Mouse (Mus musculus): Measurements from ENCODE around the gene Tacc3. TPM values are rescaled to one million over a fixed set of nuclear protein-coding genes. Genes with fewer than 3 reads are reported as not detected.

Gene Tacc3
- polyA plus RNA-seq, 1 experiment from 2014 or later = 45.9 TPM

- peaks cover 19% of the 10 kb centered on the region for H3K4me1 ChIP-seq (ENCODE audit: control insufficient read depth, insufficient read depth, low read length)
- no peak overlapping the region for H3K27ac ChIP-seq (replicated peaks; ENCODE audit: low read depth, low read length)
- peaks cover 24% of the 10 kb centered on the region for H3K36me3 ChIP-seq (ENCODE audit: control insufficient read depth, insufficient read depth, low read length)
- peak overlapping the region; percentile 94 for H3K4me2 ChIP-seq (ENCODE audit: low read length)
- DNase-seq (no peak), ATAC-seq (ENCODE audit: low FRiP score, low TSS enrichment) (0 out of 2 replicates have a peak, but pooled peaks have one; percentile 1)
- under 1% methylated on average over 26 of the region's 26 CpGs for WGBS
- H3K4me3 ChIP-seq (replicated peaks; ENCODE audit: low read depth, low read length) = peak overlapping the region; percentile 71
- no peaks in the 10 kb centered on the region for H3K27me3 ChIP-seq (ENCODE audit: control insufficient read depth, insufficient read depth, low read length)
- H3K9ac ChIP-seq (replicated peaks; ENCODE audit: low read length) = peak overlapping the region; percentile 43
- no peaks in the 10 kb centered on the region for H3K9me3 ChIP-seq (ENCODE audit: control insufficient read depth, low read length)
Observed at GRCm38 (mm10) chr5:33658664-33659050, 729 bp downstream of the Tacc3 start.

- H3K36me3 ChIP-seq (ENCODE audit: control insufficient read depth, insufficient read depth, low read length) = peaks cover 44% of the 10 kb centered on the region
- no peak overlapping the region for H3K4me3 ChIP-seq (replicated peaks; ENCODE audit: low read depth, low read length)
- no peak overlapping the region for H3K9ac ChIP-seq (replicated peaks; ENCODE audit: low read length)
- H3K9me3 ChIP-seq (ENCODE audit: control insufficient read depth, low read length) = no peaks in the 10 kb centered on the region
- no peaks in the 10 kb centered on the region for H3K27me3 ChIP-seq (ENCODE audit: control insufficient read depth, insufficient read depth, low read length)
- no peak for ATAC-seq (ENCODE audit: low FRiP score, low TSS enrichment)
- H3K4me1 ChIP-seq (ENCODE audit: control insufficient read depth, insufficient read depth, low read length) = no peaks in the 10 kb centered on the region
- no peak overlapping the region for H3K27ac ChIP-seq (replicated peaks; ENCODE audit: low read depth, low read length)
- no peak overlapping the region for H3K4me2 ChIP-seq (ENCODE audit: low read length)
- peak; percentile 74 for DNase-seq
Observed at GRCm38 (mm10) chr5:33668223-33668622, 10.3 kb downstream of the Tacc3 start.

- no peak overlapping the region for H3K4me2 ChIP-seq (ENCODE audit: low read length)
- no peak overlapping the region for H3K27ac ChIP-seq (replicated peaks; ENCODE audit: low read depth, low read length)
- peaks cover 40% of the 10 kb centered on the region for H3K36me3 ChIP-seq (ENCODE audit: control insufficient read depth, insufficient read depth, low read length)
- H3K4me1 ChIP-seq (ENCODE audit: control insufficient read depth, insufficient read depth, low read length) = no peaks in the 10 kb centered on the region
- DNase-seq (no peak), ATAC-seq (ENCODE audit: low FRiP score, low TSS enrichment) (no peak)
- H3K27me3 ChIP-seq (ENCODE audit: control insufficient read depth, insufficient read depth, low read length) = no peaks in the 10 kb centered on the region
- H3K9me3 ChIP-seq (ENCODE audit: control insufficient read depth, low read length) = no peaks in the 10 kb centered on the region
- no peak overlapping the region for H3K4me3 ChIP-seq (replicated peaks; ENCODE audit: low read depth, low read length)
- H3K9ac ChIP-seq (replicated peaks; ENCODE audit: low read length) = no peak overlapping the region
- WGBS = 88% methylated on average over 5 of the region's 5 CpGs
Observed at GRCm38 (mm10) chr5:33671659-33672058, 13.7 kb downstream of the Tacc3 start.

- DNase-seq = peak; percentile 50
- Histone ChIP-seq H3K36me3 (ENCODE audit: control insufficient read depth, insufficient read depth, low read length) (peaks cover 18% of the 10 kb centered on the region), H3K9ac (replicated peaks; ENCODE audit: low read length) (no peak overlapping the region), H3K4me2 (ENCODE audit: low read length) (no peak overlapping the region), H3K4me1 (ENCODE audit: control insufficient read depth, insufficient read depth, low read length) (no peaks in the 10 kb centered on the region), H3K27me3 (ENCODE audit: control insufficient read depth, insufficient read depth, low read length) (no peaks in the 10 kb centered on the region), H3K4me3 (replicated peaks; ENCODE audit: low read depth, low read length) (no peak overlapping the region), H3K9me3 (ENCODE audit: control insufficient read depth, low read length) (no peaks in the 10 kb centered on the region), H3K27ac (replicated peaks; ENCODE audit: low read depth, low read length) (0 out of 2 replicates have a peak overlapping the region, but pooled peaks have one; percentile 26)
- no peak; the same call in 1 of the 2 replicates for ATAC-seq (ENCODE audit: low FRiP score, low TSS enrichment)
- 54% methylated on average over 3 of the region's 3 CpGs for WGBS
Observed at GRCm38 (mm10) chr5:33674439-33674838, 16.5 kb downstream of the Tacc3 start.

GRCm38 (mm10) chr5:33675964-33676363 is 18.0 kb downstream of the Tacc3 start:
- Histone ChIP-seq H3K36me3 (ENCODE audit: control insufficient read depth, insufficient read depth, low read length) (0 out of 2 replicates have a peak, but pooled peaks cover 10% of the 10 kb centered on the region), H3K4me1 (ENCODE audit: control insufficient read depth, insufficient read depth, low read length) (no peaks in the 10 kb centered on the region), H3K9me3 (ENCODE audit: control insufficient read depth, low read length) (no peaks in the 10 kb centered on the region), H3K4me3 (replicated peaks; ENCODE audit: low read depth, low read length) (no peak overlapping the region), H3K27ac (replicated peaks; ENCODE audit: low read depth, low read length) (no peak overlapping the region), H3K27me3 (ENCODE audit: control insufficient read depth, insufficient read depth, low read length) (no peaks in the 10 kb centered on the region), H3K4me2 (ENCODE audit: low read length) (no peak overlapping the region), H3K9ac (replicated peaks; ENCODE audit: low read length) (no peak overlapping the region)
- WGBS = 0% methylated on average over 1 of the region's 1 CpGs
- peak; percentile 77 for DNase-seq
- ATAC-seq (ENCODE audit: low FRiP score, low TSS enrichment) = no peak

- ATAC-seq (ENCODE audit: low FRiP score, low TSS enrichment) = no peak
Observed at GRCm38 (mm10) chr5:33678244-33678643, 20.3 kb downstream of the Tacc3 start.

GRCm38 (mm10) chr5:33681044-33681443 is 23.1 kb downstream of the Tacc3 start:
- Histone ChIP-seq H3K36me3 (ENCODE audit: control insufficient read depth, insufficient read depth, low read length) (no peaks in the 10 kb centered on the region), H3K9me3 (ENCODE audit: control insufficient read depth, low read length) (no peaks in the 10 kb centered on the region), H3K4me1 (ENCODE audit: control insufficient read depth, insufficient read depth, low read length) (no peaks in the 10 kb centered on the region), H3K4me2 (ENCODE audit: low read length) (no peak overlapping the region), H3K4me3 (replicated peaks; ENCODE audit: low read depth, low read length) (no peak overlapping the region), H3K9ac (replicated peaks; ENCODE audit: low read length) (no peak overlapping the region), H3K27ac (replicated peaks; ENCODE audit: low read depth, low read length) (no peak overlapping the region), H3K27me3 (ENCODE audit: control insufficient read depth, insufficient read depth, low read length) (no peaks in the 10 kb centered on the region; the same call in 1 of the 2 replicates)
- DNase-seq (no peak), ATAC-seq (ENCODE audit: low FRiP score, low TSS enrichment) (no peak)
- 71% methylated on average over 3 of the region's 3 CpGs for WGBS

More at GRCm38 (mm10) chr5:33678244-33678643, 20.3 kb downstream of the Tacc3 start:
- Histone ChIP-seq H3K9me3 (ENCODE audit: control insufficient read depth, low read length) (no peaks in the 10 kb centered on the region), H3K36me3 (ENCODE audit: control insufficient read depth, insufficient read depth, low read length) (no peaks in the 10 kb centered on the region), H3K4me2 (ENCODE audit: low read length) (no peak overlapping the region), H3K27me3 (ENCODE audit: control insufficient read depth, insufficient read depth, low read length) (no peaks in the 10 kb centered on the region), H3K4me1 (ENCODE audit: control insufficient read depth, insufficient read depth, low read length) (no peaks in the 10 kb centered on the region), H3K4me3 (replicated peaks; ENCODE audit: low read depth, low read length) (no peak overlapping the region), H3K27ac (replicated peaks; ENCODE audit: low read depth, low read length) (no peak overlapping the region), H3K9ac (replicated peaks; ENCODE audit: low read length) (no peak overlapping the region)
- DNase-seq = no peak
- WGBS = 84% methylated on average over 5 of the region's 5 CpGs

- WGBS = 78% methylated on average over 15 of the region's 15 CpGs
- ATAC-seq (ENCODE audit: low FRiP score, low TSS enrichment) = no peak
- Histone ChIP-seq H3K9ac (replicated peaks; ENCODE audit: low read length) (no peak overlapping the region), H3K36me3 (ENCODE audit: control insufficient read depth, insufficient read depth, low read length) (no peaks in the 10 kb centered on the region), H3K4me3 (replicated peaks; ENCODE audit: low read depth, low read length) (no peak overlapping the region), H3K4me1 (ENCODE audit: control insufficient read depth, insufficient read depth, low read length) (no peaks in the 10 kb centered on the region), H3K27me3 (ENCODE audit: control insufficient read depth, insufficient read depth, low read length) (no peaks in the 10 kb centered on the region; the same call in 1 of the 2 replicates), H3K4me2 (ENCODE audit: low read length) (no peak overlapping the region), H3K9me3 (ENCODE audit: control insufficient read depth, low read length) (no peaks in the 10 kb centered on the region), H3K27ac (replicated peaks; ENCODE audit: low read depth, low read length) (no peak overlapping the region)
- DNase-seq = no peak
Observed at GRCm38 (mm10) chr5:33681611-33682388, 23.9 kb downstream of the Tacc3 start.

- Histone ChIP-seq H3K27ac (replicated peaks; ENCODE audit: low read depth, low read length) (no peak overlapping the region), H3K36me3 (ENCODE audit: control insufficient read depth, insufficient read depth, low read length) (no peaks in the 10 kb centered on the region), H3K4me2 (ENCODE audit: low read length) (no peak overlapping the region), H3K9ac (replicated peaks; ENCODE audit: low read length) (no peak overlapping the region), H3K27me3 (ENCODE audit: control insufficient read depth, insufficient read depth, low read length) (no peaks in the 10 kb centered on the region; the same call in 1 of the 2 replicates), H3K9me3 (ENCODE audit: control insufficient read depth, low read length) (no peaks in the 10 kb centered on the region), H3K4me1 (ENCODE audit: control insufficient read depth, insufficient read depth, low read length) (no peaks in the 10 kb centered on the region), H3K4me3 (replicated peaks; ENCODE audit: low read depth, low read length) (no peak overlapping the region)
- no peak for DNase-seq
- 70% methylated on average over 4 of the region's 4 CpGs for whole genome bisulfite sequencing
- ATAC-seq (ENCODE audit: low FRiP score, low TSS enrichment) = no peak
Observed at GRCm38 (mm10) chr5:33682963-33683362, 25.0 kb downstream of the Tacc3 start.

Data from midbrain, embryonic 14.5 days (tissue).